Mouse (Mus musculus): ENCODE data around the gene Sv2b.

- TF ChIP-seq CTCF (IDR thresholded peaks at IDR 0.05; ENCODE audit: insufficient read depth, low read length) (no peak), POLR2A (IDR thresholded peaks at IDR 0.05; ENCODE audit: borderline replicate concordance, extremely low read depth, low read depth, low read length) (no peak)
These were observed 201.6 kb downstream of the Sv2b start for GRCm38 (mm10) chr7:75107441-75107840.
